Mouse (Mus musculus): ENCODE results near the gene Bahcc1.

The Bahcc1 gene

GRCm38 (mm10) chr11:120319310-120319709, 86.6 kb downstream of the Bahcc1 start:
- no peak for DNase-seq

- no peak for DNase-seq
Measured at GRCm38 (mm10) chr11:120320156-120320555, 87.4 kb downstream of the Bahcc1 start.

- DNase-seq: no peak
Measured at GRCm38 (mm10) chr11:120335431-120336021, 102.8 kb downstream of the Bahcc1 start.

GRCm38 (mm10) chr11:120337447-120337846, 104.7 kb downstream of the Bahcc1 start:
- no peak for DNase-seq

GRCm38 (mm10) chr11:120338786-120339185, 106.0 kb downstream of the Bahcc1 start:
- no peak for DNase-seq

- DNase-seq: no peak
Measured at GRCm38 (mm10) chr11:120339978-120340513, 107.3 kb downstream of the Bahcc1 start.

GRCm38 (mm10) chr11:120341661-120342060, 108.9 kb downstream of the Bahcc1 start:
- DNase-seq: no peak

Measured in cerebellum, adult 8-10 months (tissue).